Mouse (Mus musculus): ENCODE results near the gene Ccnd3. TPM values are rescaled to one million over a fixed set of nuclear protein-coding genes. Genes with fewer than 3 reads are reported as not detected.

The Ccnd3 gene
- polyA plus RNA-seq, 1 experiment from 2014 or later = 546 TPM

DNA sequence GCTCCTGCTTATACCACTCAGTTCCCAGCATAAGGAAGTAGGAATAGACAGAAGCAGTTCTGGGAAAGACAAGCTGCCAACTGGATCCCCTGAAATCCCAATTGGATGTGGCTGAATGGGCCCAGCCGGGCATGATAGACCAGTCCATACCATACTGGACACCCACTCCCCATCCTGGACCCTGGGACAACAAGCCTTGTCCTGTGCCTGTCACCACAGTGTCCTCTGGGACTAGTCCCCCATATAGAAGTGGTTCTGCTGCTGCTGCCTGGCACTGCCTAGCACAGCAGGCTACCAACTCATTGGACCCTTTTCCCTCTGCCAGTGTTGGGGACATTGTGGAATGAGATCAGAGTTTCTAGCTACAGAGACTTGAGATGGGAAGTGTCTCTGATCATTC lies 1.2 kb downstream of the Ccnd3 start:
- 75% methylated on average over 1 of the region's 1 CpGs for WGBS (ENCODE audit: insufficient replicate concordance)
- Histone ChIP-seq H3K4me2 (peak overlapping the region; percentile 80), H3K9ac (peak overlapping the region; percentile 70; the same call in 1 of the 2 replicates), H3K4me1 (peaks cover 81% of the 10 kb centered on the region), H3K36me3 (peaks cover under 1% of the 10 kb centered on the region; the same call in 1 of the 2 replicates), H3K27ac (peak overlapping the region; percentile 75; the same call in 1 of the 2 replicates), H3K27me3 (replicated peaks) (no peaks in the 10 kb centered on the region), H3K9me3 (replicated peaks) (no peaks in the 10 kb centered on the region), H3K4me3 (0 out of 2 replicates have a peak overlapping the region, but pooled peaks have one; percentile 58)
- no peak for ATAC-seq

DNA sequence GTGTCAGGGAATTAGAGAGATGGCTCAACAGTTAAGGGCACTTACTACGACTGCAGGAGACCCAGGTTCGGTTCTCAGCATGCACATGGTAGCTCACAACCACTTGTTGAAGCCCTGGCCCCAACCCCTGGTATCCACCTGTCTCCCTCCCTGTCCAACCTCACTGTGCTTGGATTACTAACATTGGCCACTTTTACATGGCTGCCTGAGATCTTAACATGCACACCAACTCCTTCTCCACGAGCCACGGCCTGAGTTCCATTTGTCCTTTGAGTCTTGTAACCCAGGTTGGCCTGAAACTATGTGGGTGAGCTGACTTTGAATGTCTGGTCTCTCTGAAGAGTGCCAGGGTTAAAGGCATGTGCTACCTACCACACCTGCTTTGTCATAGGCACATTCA lies 1.8 kb downstream of the Ccnd3 start:
- WGBS (ENCODE audit: insufficient replicate concordance) = 82% methylated on average over 4 of the region's 4 CpGs
- Histone ChIP-seq H3K27me3 (replicated peaks) (no peaks in the 10 kb centered on the region), H3K9ac (no peak overlapping the region), H3K4me2 (no peak overlapping the region), H3K4me3 (no peak overlapping the region), H3K4me1 (peaks cover 81% of the 10 kb centered on the region), H3K27ac (peak overlapping the region; percentile 49), H3K9me3 (replicated peaks) (no peaks in the 10 kb centered on the region), H3K36me3 (no peaks in the 10 kb centered on the region)
- no peak for ATAC-seq

- Histone ChIP-seq H3K27ac (peak overlapping the region; percentile 95), H3K9me3 (replicated peaks) (no peaks in the 10 kb centered on the region), H3K9ac (peak overlapping the region; percentile 70; the same call in 1 of the 2 replicates), H3K4me3 (peak overlapping the region; percentile 49), H3K36me3 (no peaks in the 10 kb centered on the region), H3K4me1 (peaks cover 86% of the 10 kb centered on the region), H3K4me2 (peak overlapping the region; percentile 76), H3K27me3 (replicated peaks) (no peaks in the 10 kb centered on the region)
- 56% methylated on average over 2 of the region's 2 CpGs for WGBS (ENCODE audit: insufficient replicate concordance)
- ATAC-seq = no peak
Observed at GRCm38 (mm10) chr17:47507523-47507922, 2.7 kb downstream of the Ccnd3 start.

DNA sequence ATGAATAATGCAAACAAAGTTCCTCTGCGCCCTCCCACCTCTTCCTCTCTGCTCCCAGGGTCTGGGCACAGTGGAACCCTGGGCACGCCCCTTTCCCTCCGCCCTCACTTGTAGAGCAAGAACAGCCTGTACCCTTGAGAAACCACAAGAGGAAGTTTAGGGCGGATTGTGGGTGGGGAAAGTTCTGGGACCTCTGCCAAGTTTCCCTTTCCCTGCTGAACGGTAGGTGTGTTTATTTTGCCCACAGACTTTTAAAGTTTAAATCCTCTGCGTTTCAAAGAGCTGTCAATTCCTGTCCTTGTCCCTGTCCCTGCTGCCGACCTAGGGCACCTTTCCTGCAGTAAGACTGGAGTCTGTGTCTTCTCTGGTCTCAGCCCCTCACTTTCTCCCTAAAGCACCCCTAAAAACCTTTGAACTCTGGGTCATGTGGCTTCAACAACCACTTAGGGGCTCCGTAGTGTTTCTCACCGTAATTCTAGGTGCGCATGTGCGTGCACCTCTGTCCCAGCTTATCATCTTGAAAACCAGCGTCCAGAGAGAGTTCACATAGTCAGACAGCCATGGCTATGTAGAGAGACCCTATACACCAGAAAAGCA lies 3.3 kb downstream of the Ccnd3 start:
- WGBS (ENCODE audit: insufficient replicate concordance) = 4% methylated on average over 12 of the region's 12 CpGs
- H3K4me3 ChIP-seq = peak overlapping the region; percentile 49
- no peaks in the 10 kb centered on the region for H3K9me3 ChIP-seq (replicated peaks)
- H3K27me3 ChIP-seq (replicated peaks) = no peaks in the 10 kb centered on the region
- peak; percentile 52 for ATAC-seq
- peaks cover 90% of the 10 kb centered on the region for H3K4me1 ChIP-seq
- peak overlapping the region; percentile 70 for H3K9ac ChIP-seq
- peak overlapping the region; percentile 95 for H3K27ac ChIP-seq
- H3K36me3 ChIP-seq = no peaks in the 10 kb centered on the region
- peak overlapping the region; percentile 76 for H3K4me2 ChIP-seq

- no peak overlapping the region for H3K9ac ChIP-seq
- no peak for ATAC-seq
- H3K36me3 ChIP-seq = no peaks in the 10 kb centered on the region
- peak overlapping the region; percentile 95 for H3K27ac ChIP-seq
- peak overlapping the region; percentile 15; the same call in 1 of the 2 replicates for H3K4me2 ChIP-seq
- no peak overlapping the region for H3K4me3 ChIP-seq
- H3K9me3 ChIP-seq (replicated peaks) = no peaks in the 10 kb centered on the region
- peaks cover 95% of the 10 kb centered on the region for H3K4me1 ChIP-seq
- 37% methylated on average over 9 of the region's 9 CpGs for WGBS (ENCODE audit: insufficient replicate concordance)
- H3K27me3 ChIP-seq (replicated peaks) = no peaks in the 10 kb centered on the region
Observed at GRCm38 (mm10) chr17:47509031-47509705, 4.3 kb downstream of the Ccnd3 start.

DNA sequence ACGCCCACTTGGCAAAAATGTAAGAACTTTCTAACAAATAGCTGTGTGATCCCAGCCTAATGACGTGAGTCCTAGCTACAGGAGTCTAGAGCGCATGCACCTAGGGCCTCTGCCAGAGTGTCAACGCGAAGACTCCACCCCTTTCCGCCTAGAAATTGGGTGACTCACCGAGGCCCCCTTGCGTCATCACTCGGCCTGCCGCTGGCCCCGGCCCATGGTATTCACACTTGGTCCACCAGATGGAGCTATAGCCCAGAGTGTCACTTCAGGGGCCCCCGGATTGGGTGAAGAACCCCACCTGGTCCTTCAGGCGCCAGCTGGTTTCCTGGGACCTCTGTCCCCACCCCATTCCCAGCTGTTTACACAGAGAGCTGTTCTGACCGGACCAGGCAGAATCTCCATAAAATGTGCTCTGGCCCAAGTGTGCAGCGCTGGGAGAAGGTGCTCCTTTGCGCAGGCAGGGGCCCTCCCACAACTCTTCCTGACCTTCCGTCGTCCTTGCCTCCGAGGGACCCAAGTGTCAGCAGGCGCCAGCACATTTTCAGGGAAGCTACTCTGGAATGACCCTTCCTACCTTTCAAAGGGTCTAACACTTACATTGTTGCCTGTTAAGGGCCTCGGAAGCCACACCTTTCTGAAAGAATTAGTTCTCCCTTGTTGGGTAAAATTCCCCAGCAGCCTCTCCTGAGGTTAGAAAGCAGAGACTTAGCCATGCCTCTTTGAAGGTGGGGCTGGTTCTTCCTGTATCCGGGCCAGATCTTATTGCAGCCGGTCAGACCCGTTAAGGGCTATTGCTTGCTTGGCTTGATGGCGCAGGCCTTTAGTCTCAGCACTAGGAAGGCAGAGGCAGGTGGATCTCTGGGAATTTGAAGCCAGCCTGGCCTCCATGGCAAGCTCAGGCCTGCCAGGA lies 6.5 kb downstream of the Ccnd3 start:
- H3K27me3 ChIP-seq (replicated peaks) = no peaks in the 10 kb centered on the region
- H3K27ac ChIP-seq = peak overlapping the region; percentile 87
- H3K4me2 ChIP-seq = peak overlapping the region; percentile 67
- peak overlapping the region; percentile 39 for H3K4me3 ChIP-seq
- H3K4me1 ChIP-seq = peaks cover 89% of the 10 kb centered on the region
- H3K36me3 ChIP-seq = 0 out of 2 replicates have a peak, but pooled peaks cover 3% of the 10 kb centered on the region
- WGBS (ENCODE audit: insufficient replicate concordance) = 9% methylated on average over 25 of the region's 25 CpGs
- H3K9me3 ChIP-seq (replicated peaks) = no peaks in the 10 kb centered on the region
- ATAC-seq = peak; percentile 89
- peak overlapping the region; percentile 74 for H3K9ac ChIP-seq

GRCm38 (mm10) chr17:47512956-47513775 lies 8.3 kb downstream of the Ccnd3 start:
- 56% methylated on average over 10 of the region's 10 CpGs for WGBS (ENCODE audit: insufficient replicate concordance)
- peaks cover 79% of the 10 kb centered on the region for H3K4me1 ChIP-seq
- H3K4me3 ChIP-seq = no peak overlapping the region
- peak overlapping the region; percentile 87 for H3K27ac ChIP-seq
- no peak overlapping the region for H3K4me2 ChIP-seq
- H3K9me3 ChIP-seq (replicated peaks) = no peaks in the 10 kb centered on the region
- 0 out of 2 replicates have a peak, but pooled peaks cover 5% of the 10 kb centered on the region for H3K36me3 ChIP-seq
- no peaks in the 10 kb centered on the region for H3K27me3 ChIP-seq (replicated peaks)
- H3K9ac ChIP-seq = peak overlapping the region; percentile 74
- no peak for ATAC-seq

DNA sequence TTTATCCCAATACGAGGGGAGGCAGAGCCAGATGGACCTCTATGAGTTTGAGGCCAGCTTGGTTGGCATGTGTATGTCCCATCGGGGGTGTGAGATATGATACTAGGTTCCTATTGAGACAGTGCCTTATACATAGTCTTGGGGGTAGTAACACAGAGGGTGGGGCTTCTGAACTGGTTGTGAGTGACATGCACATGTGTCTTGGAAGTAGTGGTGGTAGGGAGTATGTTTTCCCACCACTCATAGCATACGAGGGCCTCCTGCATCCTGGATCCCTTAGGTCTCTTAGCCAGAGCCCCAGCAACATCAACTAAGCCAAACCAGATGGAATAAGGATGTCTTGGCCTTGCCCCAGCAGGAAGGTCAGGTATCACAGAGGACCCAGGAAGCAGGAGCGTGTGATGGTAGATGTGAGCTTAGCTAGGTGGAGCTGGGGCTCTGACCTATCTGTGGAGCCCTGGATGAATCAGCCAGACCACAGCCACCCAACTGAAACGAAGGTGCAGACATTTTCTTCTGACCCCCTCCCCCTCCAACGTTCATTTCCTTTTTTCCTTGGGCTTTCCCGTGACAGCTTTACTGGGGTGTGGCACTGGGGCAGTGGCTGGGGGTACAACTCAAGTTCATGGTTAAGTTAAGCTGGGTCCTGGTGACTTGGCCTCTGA lies 10.5 kb downstream of the Ccnd3 start:
- Histone ChIP-seq H3K9me3 (replicated peaks) (no peaks in the 10 kb centered on the region), H3K9ac (peak overlapping the region; percentile 25; the same call in 1 of the 2 replicates), H3K27me3 (replicated peaks) (no peaks in the 10 kb centered on the region), H3K4me1 (peaks cover 81% of the 10 kb centered on the region), H3K4me2 (no peak overlapping the region), H3K36me3 (0 out of 2 replicates have a peak, but pooled peaks cover 5% of the 10 kb centered on the region), H3K4me3 (no peak overlapping the region), H3K27ac (peak overlapping the region; percentile 63)
- 45% methylated on average over 7 of the region's 7 CpGs for WGBS (ENCODE audit: insufficient replicate concordance)
- ATAC-seq = no peak

GRCm38 (mm10) chr17:47516232-47516631 lies 11.4 kb downstream of the Ccnd3 start:
- WGBS (ENCODE audit: insufficient replicate concordance) = 93% methylated on average over 3 of the region's 3 CpGs
- 0 out of 2 replicates have a peak, but pooled peaks cover 5% of the 10 kb centered on the region for H3K36me3 ChIP-seq

GRCm38 (mm10) chr17:47518205-47518604 lies 13.4 kb downstream of the Ccnd3 start:
- WGBS (ENCODE audit: insufficient replicate concordance) = 50% methylated on average over 8 of the region's 8 CpGs
- Histone ChIP-seq H3K9me3 (replicated peaks) (no peaks in the 10 kb centered on the region), H3K4me2 (no peak overlapping the region), H3K27ac (peak overlapping the region; percentile 72), H3K4me1 (peaks cover 82% of the 10 kb centered on the region), H3K36me3 (0 out of 2 replicates have a peak, but pooled peaks cover 5% of the 10 kb centered on the region), H3K27me3 (replicated peaks) (no peaks in the 10 kb centered on the region), H3K9ac (0 out of 2 replicates have a peak overlapping the region, but pooled peaks have one; percentile 24), H3K4me3 (no peak overlapping the region)
- ATAC-seq = no peak

More at GRCm38 (mm10) chr17:47516232-47516631, 11.4 kb downstream of the Ccnd3 start:
- no peak overlapping the region for H3K27ac ChIP-seq
- no peak overlapping the region for H3K4me2 ChIP-seq
- H3K9me3 ChIP-seq (replicated peaks) = no peaks in the 10 kb centered on the region
- no peak for ATAC-seq
- no peak overlapping the region for H3K9ac ChIP-seq
- H3K4me3 ChIP-seq = no peak overlapping the region
- no peaks in the 10 kb centered on the region for H3K27me3 ChIP-seq (replicated peaks)
- peaks cover 82% of the 10 kb centered on the region for H3K4me1 ChIP-seq

Data from liver, embryonic 12.5 days (tissue).